Mouse (Mus musculus) adrenal gland, postnatal 10 days (tissue): ENCODE measurements at regions not wholly inside any gene's neighbourhood (a gene's known extent, or its start where the extent isn't known, plus 50 kb on each side); places are given as distances from the start of the nearest gene placed in this dataset.
A peak's percentile ranks its signal among the peaks of the same experiment; 100 is the strongest.
"Not testable (repeated sequence)": the region's sequence is repeated elsewhere in the genome, so short reads cannot be mapped to it uniquely, and the experiment has no call there.

Experiments
- DNase-seq: peaks from one replicate; pipeline ENCODE4 v3.0.0; 2021; ENCODE audit warnings: mixed read lengths

DNA sequence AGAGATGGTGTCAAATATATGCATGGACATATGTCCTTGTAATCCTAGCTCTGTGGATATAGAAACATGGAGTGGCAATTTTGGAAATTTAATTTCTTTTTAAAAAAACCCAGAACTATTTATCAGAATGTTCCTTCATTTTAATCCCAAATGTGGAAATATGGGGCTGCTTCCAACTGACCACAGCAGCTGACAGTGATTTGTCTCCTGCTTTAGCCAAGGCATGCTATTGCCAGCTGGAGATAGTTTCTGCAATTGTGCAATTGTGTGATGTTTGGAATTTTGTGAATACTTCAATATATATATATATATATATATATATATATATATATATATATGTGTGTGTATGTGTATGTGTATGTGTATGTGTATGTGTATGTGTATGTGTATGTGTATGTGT is 629.7 kb upstream of the Slc8a1 start:
- DNase-seq = no peak

DNA sequence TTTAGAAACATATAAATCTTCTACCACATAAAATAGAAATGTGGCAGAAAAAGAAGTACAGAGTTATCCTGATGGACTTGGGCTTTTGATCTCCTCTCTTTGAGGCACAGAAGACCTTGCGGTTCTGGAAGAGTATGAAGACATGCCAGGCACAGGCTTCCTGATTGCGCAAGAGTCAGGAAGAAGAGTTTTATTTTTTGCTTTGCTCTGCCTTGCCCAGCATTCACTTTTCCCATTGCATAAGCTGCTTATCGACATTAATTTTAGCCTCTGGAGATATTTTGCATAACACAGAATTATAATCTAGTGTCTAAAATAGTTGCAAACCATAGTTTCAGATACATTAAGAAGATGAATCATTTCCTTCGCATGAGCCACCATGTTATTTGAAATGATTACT is 627.8 kb upstream of the Slc8a1 start:
- DNase-seq = peak; percentile 6

DNA sequence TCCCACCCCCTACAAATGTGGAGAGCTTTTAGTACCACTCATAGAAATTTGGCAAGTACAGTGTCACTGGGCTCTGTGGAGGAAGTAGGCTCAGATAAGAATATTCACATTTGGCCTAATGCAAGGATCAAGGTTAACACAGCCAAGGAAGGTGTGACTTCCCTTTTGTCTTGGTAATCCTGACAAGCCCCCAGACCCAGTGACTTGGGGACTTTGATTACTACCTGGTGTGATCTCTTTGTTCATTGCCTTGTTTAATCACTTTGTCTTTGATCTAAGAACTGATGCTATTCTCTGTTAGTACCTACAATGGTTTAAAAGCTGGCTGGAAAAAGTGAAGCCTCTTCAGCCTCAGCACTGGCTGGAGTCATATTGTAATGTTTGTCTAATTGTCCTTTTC is 610.5 kb upstream of the Slc8a1 start:
- no peak for DNase-seq

DNA sequence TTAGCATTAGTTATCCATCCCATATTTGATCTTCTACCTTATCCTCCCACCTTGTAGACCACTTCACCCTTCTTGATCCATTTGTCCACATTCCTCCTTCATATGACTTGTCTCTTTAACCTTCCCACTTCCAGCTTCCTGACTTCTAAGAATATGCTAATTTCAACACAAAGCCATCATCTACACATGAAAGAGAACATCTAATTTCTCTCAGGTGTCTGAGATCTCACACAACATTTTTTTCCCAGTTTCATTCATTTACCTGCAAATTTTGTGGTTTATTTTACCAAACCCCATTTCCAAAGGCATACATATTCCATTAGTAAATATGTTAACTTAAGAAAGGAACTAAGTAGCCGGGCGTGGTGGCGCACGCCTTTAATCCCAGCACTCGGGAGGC is 593.3 kb upstream of the Slc8a1 start:
- no peak for DNase-seq

DNA sequence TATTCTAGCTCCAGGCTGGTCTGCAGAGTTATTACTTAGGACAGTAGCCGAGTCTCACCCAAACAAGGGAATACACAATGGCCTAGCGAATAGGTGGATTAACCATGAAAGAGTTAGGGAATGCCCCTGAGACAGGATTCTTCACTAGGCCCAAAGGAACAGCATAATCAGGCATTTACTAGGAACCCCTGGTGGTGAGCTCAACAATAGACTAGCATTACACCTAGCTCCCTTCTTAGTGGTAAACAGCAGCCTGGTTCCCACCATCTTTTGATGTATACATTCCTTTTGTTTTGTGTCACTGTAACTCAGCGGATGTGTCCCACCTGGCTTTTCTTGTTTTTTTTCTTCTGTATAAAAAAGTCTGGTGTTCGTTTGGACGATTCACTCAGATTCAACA is 574.0 kb upstream of the Slc8a1 start:
- no peak for DNase-seq

DNA sequence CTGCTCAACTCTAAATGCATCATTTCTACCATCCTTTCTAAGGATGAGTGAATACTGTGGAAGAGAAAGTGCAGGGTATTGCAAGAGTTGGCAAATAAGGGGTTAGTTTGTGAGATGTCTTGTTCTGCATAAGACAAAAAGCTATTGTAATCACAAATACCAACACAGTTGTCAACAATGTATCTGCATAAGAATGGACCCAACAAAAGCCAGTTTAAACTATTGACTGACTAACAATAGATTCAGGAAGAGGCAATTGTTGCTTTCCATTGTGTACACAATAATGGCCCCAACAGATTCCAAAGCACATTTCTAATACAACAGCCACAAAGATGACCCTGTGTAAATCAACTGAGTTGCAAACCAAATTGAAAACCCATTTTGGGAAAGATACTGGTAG is 568.2 kb upstream of the Slc8a1 start:
- no peak for DNase-seq

DNA sequence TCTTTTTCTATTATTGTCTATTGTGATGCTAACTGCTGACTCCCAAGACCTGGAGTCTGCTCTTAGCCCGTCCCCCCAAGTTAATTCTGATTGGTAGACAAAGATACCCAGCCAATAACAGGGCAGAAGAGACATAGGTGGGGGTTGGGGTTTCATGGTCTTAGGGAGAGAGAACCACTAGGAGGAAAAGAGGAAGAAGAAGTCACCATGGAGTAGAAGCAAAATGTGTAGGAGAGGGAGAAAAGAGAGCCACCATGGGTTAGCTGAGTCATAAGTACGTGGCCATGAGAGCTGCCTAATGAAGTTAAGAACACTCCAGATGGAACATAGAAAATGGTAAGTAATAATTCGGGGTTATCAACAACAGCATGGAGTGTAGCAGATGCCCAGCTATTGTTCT is 539.6 kb upstream of the Slc8a1 start:
- no peak for DNase-seq

DNA sequence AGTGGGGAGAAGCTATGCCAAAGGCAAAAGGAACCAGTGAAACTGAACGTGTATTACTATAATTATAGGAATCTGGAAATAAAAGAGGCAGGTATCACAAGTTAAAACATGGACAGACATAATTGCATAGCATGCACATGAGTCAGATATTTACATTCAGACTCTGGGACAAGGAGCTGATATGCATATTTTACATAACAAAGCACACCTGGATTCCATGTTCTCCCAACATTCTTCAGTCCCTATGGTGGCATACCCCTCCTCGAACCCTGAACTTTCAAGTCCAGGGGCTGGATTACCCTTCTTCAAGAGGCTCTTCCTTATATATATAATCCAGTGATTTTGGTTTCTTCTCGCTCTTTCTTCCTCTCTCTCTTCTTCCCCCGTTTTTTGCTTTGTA is 535.8 kb upstream of the Slc8a1 start:
- no peak for DNase-seq

DNA sequence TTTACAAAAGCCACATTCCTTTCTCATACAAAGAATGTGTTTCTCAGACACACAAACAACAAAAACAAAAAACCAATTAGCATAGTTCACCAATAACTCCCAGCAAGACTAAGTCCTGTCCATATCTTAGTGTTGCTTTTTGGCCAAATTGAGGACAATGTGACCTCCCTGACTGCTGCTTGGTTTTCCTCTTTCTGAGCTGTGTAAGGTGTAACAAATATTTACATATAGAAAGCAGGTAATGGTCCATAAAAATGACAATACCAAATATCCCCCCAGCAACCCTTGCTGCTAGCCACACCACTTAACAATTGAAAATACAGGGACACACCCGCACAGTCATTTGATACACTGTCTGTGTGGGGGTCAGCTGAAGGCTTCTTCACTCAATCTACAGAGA is 534.7 kb upstream of the Slc8a1 start:
- no peak for DNase-seq

DNA sequence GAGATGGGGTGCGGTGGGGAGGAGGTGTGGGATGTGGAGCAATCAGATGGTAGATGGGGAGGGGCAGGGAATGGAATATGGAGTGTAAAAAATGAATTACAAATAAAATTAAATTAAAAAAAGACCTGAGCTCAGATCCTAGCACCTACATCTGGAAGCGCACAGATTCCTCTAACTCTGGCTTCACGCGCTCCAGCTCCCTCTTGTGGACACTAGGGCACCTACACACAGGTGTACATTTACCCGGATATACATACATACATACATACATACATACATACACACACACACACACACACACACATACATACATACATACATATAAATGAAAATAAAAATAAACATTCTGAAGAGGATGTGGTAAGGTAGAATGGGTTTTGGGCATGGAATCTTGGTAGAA is 528.7 kb upstream of the Slc8a1 start:
- DNase-seq = not testable (repeated sequence)

DNA sequence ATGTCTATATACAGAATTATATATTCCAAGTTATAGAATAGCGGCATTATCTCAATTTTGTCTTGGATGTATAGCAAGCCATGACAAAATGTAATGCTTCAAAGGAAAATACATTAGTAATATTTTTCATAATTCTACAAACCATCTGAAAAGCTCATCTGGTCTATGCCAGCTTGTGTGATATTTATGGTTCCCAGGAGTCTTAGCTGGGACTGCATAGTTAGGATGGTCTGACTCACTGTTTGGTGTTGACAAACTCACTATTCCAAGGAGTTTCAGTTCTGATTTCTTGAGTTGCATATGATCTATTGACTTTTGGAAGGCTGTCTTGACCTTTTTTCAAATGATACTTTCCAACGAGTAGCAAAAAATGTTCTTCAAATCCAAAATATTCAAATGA is 514.2 kb upstream of the Slc8a1 start:
- DNase-seq = no peak

DNA sequence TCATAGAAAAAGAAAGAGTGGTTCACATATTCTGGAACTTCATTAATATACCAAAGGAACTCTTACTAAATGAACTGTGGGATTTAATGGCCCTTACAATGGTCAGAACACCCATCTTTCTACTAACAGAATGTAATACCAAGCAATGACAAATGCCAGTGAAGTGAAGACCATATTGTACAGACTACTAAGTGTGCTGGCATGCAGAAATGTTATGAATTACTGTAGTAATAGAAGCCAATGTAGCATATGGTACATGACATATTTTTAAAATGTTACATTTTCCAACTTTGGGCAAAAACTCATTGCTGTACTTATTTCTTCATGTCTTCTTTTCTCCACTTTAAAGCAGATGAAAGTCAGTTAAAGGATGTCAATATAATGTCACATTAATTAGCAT is 513.7 kb upstream of the Slc8a1 start:
- DNase-seq = no peak

DNA sequence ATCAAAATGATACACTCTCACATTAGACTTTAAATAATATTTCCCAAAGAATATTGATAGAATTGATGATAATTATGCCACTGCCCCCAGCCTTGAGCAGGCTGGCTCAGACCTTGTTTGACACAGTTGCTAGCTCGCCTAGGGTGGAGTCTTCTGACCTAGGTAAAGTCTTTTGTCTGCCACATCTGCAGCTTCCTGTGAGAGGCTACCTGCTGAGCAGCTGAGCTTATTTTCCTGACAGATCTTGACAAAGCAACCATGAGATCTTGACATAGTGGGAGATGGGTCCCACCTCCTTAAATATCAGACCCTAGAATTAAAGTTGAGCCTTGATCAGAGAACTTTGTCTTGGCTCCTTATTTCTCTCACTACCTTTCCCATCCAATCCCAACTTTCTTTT is 500.2 kb upstream of the Slc8a1 start:
- DNase-seq = no peak

DNA sequence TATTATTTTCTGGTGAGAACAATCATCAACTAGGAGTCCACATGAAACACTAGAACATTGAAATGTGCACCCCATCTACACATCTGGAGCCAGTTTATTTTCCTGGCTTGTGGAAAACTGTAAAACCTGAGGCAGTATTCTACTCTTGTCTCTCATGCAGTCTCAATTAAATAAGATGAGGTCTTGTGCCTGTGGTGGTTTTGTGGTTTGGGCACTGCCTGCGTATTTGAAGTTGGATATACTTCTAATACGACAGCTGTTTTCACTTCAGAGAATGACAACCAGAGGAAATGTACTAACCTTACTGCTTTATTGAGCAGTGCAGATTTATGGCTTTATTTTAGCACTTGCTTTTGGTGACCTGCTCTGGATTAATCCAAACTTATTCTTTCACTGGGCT is 499.3 kb upstream of the Slc8a1 start:
- no peak for DNase-seq

DNA sequence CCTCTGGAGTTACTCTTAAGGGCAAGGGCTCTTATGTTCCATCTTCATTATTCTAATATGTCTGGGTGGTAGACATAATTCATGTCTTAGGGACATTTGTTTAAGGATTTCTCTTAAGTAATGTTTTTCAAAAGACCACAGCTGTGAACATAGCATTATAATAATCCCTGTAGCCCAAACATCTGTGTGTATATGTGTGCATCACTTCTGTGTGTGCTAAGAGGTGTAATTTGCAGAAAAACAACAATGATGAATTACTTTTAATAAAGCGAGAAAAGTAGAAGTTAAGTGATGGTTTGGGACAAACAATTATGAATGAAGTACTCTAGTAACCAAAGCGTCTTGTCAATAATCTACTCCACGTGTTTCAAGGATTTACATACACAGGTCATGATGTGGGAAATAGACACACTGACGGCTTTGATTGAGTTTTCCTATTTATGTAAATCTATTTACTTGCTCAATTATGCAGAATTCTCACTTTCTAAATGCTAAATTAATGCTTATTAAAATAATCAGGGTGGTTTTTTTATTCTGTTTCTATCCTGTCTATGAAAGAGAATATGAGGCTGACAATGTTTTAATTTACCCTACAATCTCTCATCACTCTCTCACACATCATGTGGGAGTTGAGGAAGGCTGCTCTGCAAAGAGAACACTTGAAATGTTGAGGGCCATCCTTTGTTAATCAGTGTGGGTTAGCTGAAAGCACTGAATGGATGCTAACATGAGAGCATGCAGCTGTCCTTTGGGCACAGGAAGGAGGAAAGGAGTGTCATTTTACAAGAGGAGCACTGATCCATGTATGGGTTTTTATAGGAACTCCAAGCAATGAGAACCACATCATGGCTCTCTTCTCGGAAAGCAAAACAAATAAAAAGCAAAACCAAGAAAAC is 477.8 kb upstream of the Slc8a1 start:
- no peak for DNase-seq

DNA sequence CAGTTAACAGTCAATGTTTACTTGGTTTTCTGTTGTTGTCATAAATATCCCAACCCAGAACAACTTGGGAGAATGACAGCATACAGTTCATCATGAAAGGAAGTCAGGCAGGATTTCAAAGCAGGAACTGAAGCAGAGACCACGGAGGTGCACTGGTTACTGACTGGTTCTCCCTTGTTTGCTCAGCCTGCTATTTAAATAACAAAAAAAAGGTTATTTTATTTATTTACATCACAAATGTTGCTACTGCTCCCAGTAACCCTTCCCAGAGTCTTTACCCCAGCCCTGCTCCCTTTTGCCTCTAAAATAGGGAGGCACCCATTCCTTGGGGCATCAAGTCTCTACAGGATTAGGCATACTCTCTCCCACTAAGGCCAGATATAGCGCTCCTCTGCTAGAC is 461.8 kb upstream of the Slc8a1 start:
- DNase-seq = no peak

DNA sequence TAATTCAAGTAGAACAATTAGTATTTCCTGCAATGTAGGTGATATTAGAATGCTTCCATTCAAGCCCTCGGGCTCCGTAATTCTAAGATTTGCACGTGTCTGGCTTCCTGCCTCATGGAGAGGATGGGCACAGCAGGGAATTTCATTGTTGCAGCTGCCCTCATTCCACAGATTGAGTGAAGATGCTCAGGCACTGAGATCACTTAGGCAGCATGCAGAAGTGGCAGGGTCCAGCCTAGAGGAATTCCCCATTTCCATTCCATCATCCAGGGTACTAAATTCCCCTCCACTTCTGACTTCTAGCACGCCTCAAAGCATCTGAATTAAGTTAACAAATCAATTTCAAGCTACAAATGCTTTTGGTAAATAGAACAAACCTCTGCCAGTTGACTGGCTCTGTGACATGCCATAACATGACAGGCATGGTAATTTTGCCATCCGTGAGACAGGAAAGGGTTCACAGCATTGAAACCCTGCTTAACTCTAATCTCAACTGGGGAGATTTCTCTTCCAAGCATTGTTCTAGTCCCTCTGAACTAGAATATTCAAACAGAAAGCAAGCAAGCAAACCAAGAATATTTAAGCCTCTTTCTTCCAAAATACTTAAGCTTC is 461.0 kb upstream of the Slc8a1 start:
- no peak for DNase-seq

DNA sequence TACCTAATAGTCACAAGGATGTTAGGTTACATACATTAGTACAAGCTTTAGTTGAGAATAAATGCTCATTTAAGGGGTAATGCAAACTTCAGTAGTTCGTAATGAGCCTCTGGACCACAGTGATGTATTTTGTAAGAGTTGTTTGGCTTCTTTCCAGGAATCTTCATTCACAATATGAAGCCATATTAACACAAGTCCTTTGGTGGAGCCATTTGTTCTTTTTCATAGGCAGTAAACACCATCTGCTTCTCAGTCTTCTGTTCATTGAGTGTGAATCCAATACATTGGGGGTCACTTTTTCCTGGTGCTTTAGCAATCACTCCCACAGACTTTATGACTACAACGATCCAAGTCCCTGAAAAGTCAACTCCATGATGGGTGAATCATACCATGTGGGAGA is 446.1 kb upstream of the Slc8a1 start:
- no peak for DNase-seq

DNA sequence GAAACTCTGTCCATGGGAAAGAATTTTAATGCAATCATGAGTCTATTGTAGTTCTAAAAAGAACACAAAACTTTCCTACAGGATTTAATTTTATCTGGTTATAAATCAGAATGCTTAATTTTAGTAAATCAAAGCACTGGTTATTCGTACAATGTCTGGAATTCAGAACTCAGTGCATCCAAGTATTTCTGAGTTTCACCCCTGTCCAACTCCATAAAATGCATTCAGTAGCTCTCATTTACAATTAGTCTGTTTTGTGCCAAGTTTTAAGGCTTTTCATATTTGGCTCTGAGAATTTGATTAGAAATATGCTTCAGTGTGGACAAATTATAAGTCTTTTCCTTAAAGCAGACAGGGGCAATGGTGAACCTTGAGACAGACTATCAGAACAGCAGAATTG is 433.0 kb upstream of the Slc8a1 start:
- no peak for DNase-seq

DNA sequence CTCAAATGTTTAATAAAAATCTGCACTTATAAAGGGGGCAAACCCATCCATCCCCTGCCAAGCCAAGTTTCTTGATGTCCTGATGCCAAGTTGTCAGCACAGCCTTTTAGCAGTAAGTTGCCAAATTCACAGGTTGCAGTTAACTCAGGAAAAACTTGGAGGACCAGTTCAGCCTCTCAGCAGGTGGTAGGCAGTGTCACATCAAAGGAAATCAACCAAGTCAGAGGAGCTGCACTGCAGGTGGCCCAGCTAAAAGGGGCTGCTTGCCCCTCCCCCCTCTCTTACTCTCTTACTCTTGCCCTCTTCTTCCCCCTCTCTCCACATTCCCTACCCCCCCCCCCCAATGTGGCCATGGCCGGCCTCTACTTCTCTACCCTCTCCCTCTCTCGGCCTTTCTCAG is 415.3 kb upstream of the Slc8a1 start:
- no peak for DNase-seq

DNA sequence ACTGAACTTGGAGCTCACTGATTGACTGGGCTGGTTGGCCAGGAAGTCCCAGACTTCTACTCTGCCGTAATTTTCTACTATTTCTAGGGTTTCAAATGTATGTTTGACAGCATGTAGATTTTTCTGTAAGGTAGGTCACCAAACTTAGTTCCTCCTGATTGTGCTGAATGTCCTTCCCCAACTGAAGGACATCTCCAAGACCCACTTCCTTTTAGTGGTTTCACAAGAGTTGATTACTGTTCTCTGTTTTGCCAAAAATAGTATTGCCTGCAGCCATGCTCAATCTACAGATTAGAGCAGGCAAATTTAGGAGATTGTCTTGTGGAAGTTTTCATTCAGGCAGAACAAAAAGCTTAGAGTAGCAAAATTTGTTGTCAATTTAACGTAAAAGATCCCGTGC is 396.7 kb upstream of the Slc8a1 start:
- no peak for DNase-seq

DNA sequence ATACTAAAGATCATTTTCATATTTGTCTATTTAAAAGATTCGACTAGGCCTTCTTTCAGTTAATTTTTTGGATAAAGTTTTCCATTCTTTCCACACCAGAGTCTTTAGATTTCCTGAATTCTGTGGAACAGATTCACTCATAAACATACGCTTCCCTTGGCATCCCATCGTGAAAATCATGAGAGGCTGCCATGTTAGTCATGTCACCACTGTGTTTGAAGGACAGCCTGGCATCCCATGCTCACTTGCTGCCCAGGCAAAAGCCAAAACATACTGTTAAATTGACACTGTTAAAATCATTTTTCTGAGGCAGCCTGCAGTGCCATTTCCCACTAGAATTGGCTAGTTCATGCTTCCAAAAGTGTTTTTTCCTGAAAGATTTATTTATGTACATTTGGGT is 394.8 kb upstream of the Slc8a1 start:
- DNase-seq = no peak

DNA sequence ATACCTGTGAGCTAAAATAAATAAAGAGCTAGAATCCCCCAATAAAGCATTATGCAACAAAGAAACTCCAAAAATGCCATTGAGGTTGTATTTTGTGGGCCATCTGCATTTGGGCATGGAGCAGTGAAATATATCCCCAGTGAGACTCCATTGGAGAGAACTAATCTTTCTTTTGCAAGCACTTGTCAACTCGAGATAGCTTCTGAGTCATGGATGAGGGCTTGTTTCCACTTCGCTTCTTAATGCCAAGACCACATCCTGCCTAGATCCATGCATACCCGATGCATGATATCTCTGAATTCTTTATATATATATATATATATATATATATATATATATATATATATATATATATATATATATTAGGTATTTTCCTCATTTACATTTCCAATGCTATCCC is 349.0 kb upstream of the Slc8a1 start:
- no peak for DNase-seq

DNA sequence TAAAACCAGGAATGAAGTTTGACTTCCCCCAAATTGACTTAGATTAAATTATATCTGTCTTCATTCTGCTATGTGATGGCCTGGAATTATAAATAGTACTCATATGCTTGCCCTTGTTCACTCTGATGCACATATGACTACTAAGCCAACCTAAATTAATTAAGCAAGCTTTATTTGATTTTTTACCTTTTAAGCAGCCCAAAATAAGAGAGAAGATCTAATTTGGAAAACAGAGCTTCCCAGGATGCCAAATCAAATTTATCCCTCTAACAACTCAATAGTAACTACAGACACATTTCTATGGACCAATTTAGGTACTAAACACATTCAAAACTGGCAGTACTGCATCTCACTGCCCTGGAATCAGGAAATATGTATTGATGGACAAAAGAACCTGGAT is 342.1 kb upstream of the Slc8a1 start:
- DNase-seq = no peak
